Mouse (Mus musculus) c-Kit-positive CD71-positive TER-119-negative erythroid progenitor cells, embryonic 14.5 days (primary cell): Measurements from ENCODE around the gene Nsdhl.

Source experiments
- DNase-seq: peaks from one replicate; pipeline ENCODE4 v3.0.0-alpha.2; 2013; ENCODE audit warnings: low read depth

The Nsdhl gene

DNA sequence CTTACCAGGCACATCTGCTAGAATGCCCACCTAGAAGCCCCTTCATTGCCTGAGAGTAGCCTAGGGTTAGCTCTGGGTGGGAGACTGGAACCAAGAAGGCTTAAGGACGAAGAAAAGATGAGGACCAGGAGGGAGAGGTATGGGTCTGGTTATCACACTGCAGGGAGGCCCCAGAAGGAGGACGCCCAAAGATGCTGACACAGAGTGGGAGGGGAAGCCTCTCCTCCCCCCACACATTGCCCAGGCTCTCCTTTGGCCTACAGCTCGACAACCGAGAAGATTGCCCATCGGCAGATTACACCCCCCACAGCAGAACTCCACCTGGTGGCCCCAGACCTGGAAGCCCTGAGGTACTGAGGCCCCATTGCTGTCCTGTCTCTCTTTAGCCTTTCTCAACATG, 84.8 kb downstream of the Nsdhl start:
- no peak for DNase-seq

- peak; percentile 56 for DNase-seq
Observed at GRCm38 (mm10) chrX:73005678-73006077, 87.3 kb downstream of the Nsdhl start.

- DNase-seq, result peak; percentile 78
Observed at GRCm38 (mm10) chrX:73007597-73008479, 89.5 kb downstream of the Nsdhl start.
